Mouse (Mus musculus) heart, adult 2 months (tissue): Measurements from ENCODE around the gene Serpine2.

Experiments used
- CTCF ChIP-seq: fragments of 200-600 bp; IDR thresholded peaks from 2 replicates; pipeline ENCODE4 v1.8.1; 2022; ENCODE audit warnings: antibody characterized with exemption, mild to moderate bottlenecking, moderate library complexity
- EP300 ChIP-seq: fragments of 200-500 bp; IDR thresholded peaks from 2 replicates; pipeline ENCODE4 v1.6.1; 2011; ENCODE audit warnings: low read depth, low read length, control low read depth; ENCODE audit not compliant: insufficient read depth

- TF ChIP-seq CTCF: no peak
- TF ChIP-seq EP300: no peak
These were observed 104.6 kb downstream of the Serpine2 start for GRCm38 (mm10) chr1:79756417-79756816.
